Mouse (Mus musculus): ENCODE data around the gene Tmem156. TPM values are rescaled to one million over a fixed set of nuclear protein-coding genes. Genes with fewer than 3 reads are reported as not detected.

Gene Tmem156
- total RNA-seq, 2 experiments from 2014 or later: 0.53 TPM; not detected in 1

GRCm38 (mm10) chr5:65005251-65005650 lies 86.7 kb downstream of the Tmem156 start:
- DNase-seq (ENCODE audit: low spot score in 2 of 2): no peak

Other genes starting within 250 kb of the Tmem156 start
- gene Tlr1, start 158.6 kb downstream of the Tmem156 start, total RNA-seq (2021): under 1 TPM; 0.16 to 0.19 TPM
- gene Tlr6, start 132.0 kb downstream of the Tmem156 start, total RNA-seq (2021): under 1 TPM; 0.33 to 0.70 TPM
- 1 to 10 TPM; 4.3 to 5.7 TPM for gene Fam114a1, start 122.1 kb downstream of the Tmem156 start, total RNA-seq (2021)
- 10 to 100 TPM; 34.1 to 34.5 TPM for gene Klhl5, start 15.4 kb upstream of the Tmem156 start, total RNA-seq (2021)
- 10 to 100 TPM; 17.1 to 18.9 TPM for gene Wdr19, start 107.6 kb upstream of the Tmem156 start, total RNA-seq (2021)
- 10 to 100 TPM; 24.5 to 32.0 TPM for gene Rfc1, start 243.5 kb upstream of the Tmem156 start, total RNA-seq (2021)

Measured in left cerebral cortex, adult 18-20 months (tissue).